Mouse (Mus musculus): ENCODE measurements at regions not wholly inside any gene's neighbourhood (a gene's known extent, or its start where the extent isn't known, plus 50 kb on each side); places are given as distances from the start of the nearest gene placed in this dataset.

DNA sequence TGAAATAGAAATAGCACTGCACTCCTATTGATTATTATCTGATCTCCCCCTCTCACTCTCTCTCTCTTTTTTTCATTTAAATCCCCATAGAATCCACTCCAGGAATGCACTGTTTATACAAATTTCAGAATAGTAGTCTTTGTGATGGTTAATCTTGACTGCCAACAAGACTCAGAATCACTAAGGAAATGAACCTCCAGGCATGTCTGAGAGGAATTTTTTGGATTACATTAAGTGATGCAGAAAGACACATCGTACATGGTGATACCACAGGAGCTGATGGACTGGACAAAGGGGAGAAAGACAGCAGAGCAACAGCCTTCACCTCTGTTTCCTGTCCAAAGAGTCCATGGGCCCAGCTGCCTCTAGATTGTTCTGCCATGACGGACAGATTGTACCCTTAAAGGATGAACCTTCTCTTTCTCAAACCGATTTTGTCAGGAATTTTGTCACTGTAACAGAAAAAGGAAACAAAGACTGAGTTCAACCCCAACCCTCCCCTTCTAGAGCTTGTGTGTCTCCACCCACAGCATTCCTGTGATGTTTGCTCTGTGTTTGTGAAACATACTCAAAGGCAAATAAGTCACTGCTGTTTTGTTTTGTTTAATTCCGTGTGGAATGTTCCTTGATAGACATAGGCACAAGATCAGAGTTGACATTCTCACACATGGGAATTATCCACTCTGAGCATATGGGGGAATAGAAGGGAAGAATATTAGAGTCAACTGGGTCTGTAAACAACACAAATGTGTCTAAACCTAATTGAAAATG lies 59.1 kb upstream of the Gm34302 start:
- no peak for DNase-seq

DNA sequence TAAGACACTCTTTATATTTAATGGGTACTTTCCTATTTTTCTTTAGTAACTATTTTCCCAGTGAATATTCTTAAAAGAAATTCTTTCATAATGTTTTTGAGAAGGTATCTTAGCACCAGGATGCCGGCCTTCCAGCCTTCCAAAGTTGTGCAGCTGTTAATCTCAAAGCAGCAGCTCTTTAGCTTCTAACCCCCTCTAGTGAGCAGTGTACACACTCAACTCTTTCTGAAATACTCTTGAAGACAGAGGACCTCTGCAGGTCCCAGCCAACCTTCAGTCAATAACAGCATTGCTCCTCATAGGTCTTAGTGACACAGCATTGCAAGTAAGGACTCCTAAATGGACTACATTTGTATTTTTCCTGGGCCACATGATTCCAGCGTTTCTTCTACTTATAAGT lies 55.2 kb upstream of the Gm34302 start:
- no peak for DNase-seq

DNA sequence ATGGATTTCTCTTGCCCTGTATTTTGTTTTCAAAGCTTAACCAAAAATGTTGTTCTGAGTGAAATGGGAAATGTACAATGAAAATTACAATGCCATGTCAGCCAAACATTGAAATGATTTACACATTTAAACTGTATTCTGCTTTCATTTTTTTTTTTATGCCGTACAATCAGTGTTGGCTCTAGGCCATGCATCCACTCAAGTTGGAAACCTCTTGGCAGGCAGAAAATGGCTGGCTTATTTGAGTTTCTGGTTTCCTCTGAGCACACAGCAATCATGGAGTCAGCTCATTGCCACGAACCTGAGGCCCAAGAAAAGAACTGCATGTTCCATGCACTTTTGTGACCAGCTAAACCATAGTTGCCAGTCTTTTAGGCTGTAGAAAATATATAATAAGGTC lies 50.5 kb upstream of the Gm34302 start:
- DNase-seq: no peak
